Mouse (Mus musculus) liver, embryonic 14.5 days (tissue): ENCODE measurements around the gene Trio.

ENCODE experiments used
- CTCF ChIP-seq: IDR thresholded peaks from 2 replicates; pipeline ENCODE4 v1.5.1; 2016; ENCODE audit warnings: antibody characterized with exemption, low read depth, control low read depth
- EP300 ChIP-seq: IDR thresholded peaks from 2 replicates; pipeline ENCODE4 v1.6.1; 2016; ENCODE audit warnings: antibody characterized with exemption, low read depth

GRCm38 (mm10) chr15:27779827-27780226 lies 245.8 kb downstream of the Trio start:
- TF ChIP-seq CTCF (no peak), EP300 (no peak)
